Mouse (Mus musculus) erythroblast, embryonic 14.5 days (primary cell): ENCODE measurements around the gene Cacnb1. TPM values are rescaled to one million over a fixed set of nuclear protein-coding genes. Genes with fewer than 3 reads are reported as not detected.

ENCODE experiments used
- H3K27me3 ChIP-seq: 2 replicates; pipeline ENCODE4 v1.6.1; 2012; ENCODE audit warnings: inconsistent platforms; ENCODE audit not compliant: control insufficient read depth
- H3K36me3 ChIP-seq: 2 replicates; pipeline ENCODE4 v1.6.1; 2012; ENCODE audit warnings: mild to moderate bottlenecking, inconsistent platforms; ENCODE audit not compliant: control insufficient read depth
- H3K4me1 ChIP-seq: 2 replicates; pipeline ENCODE4 v1.6.1; 2012; ENCODE audit warnings: inconsistent platforms; ENCODE audit not compliant: control insufficient read depth
- H3K4me3 ChIP-seq: replicated peaks from 2 replicates; pipeline ENCODE3; 2012; ENCODE audit warnings: moderate library complexity, mild to moderate bottlenecking, inconsistent platforms
- H3K9me3 ChIP-seq: 2 replicates; pipeline ENCODE4 v1.6.1; 2012; ENCODE audit warnings: low read length, inconsistent platforms, mixed read lengths; ENCODE audit not compliant: control insufficient read depth
- GATA1 ChIP-seq: IDR thresholded peaks from 2 replicates; pipeline ENCODE4 v1.6.1; 2012; ENCODE audit warnings: low read length, inconsistent platforms, mixed read lengths
- TAL1 ChIP-seq: IDR thresholded peaks from 3 replicates; pipeline ENCODE4 v1.6.1; 2012; ENCODE audit warnings: low read length, inconsistent platforms, mixed read lengths
- polyA plus RNA-seq: library from polyadenylated mRNA; stranded (reverse); fragments of >175 nt; gene quantifications from 2 replicates; pipeline ENCODE4 v1.2.3, GENCODE M21; 2012

The Cacnb1 gene
- polyA plus RNA-seq, 1 experiment, result 0.03 TPM

GRCm38 (mm10) chr11:98052989-98053834, 30.4 kb upstream of the Cacnb1 start, which contains the start of gene Stac2:
TSS of gene Stac2 (minus strand) at chr11:98053462.
- Histone ChIP-seq H3K4me1 (no peaks in the 10 kb centered on the region), H3K9me3 (peaks cover 4% of the 10 kb centered on the region; the same call in 1 of the 2 replicates), H3K4me3 (no peak within 1 kb of the TSS), H3K36me3 (no peaks in the 10 kb centered on the region), H3K27me3 (peaks cover 79% of the 10 kb centered on the region)
- TF ChIP-seq GATA1, result no peak
- no peak for TF ChIP-seq TAL1

- Histone ChIP-seq H3K9me3 (peaks cover 4% of the 10 kb centered on the region; the same call in 1 of the 2 replicates), H3K4me3 (no peak overlapping the region), H3K36me3 (no peaks in the 10 kb centered on the region), H3K4me1 (no peaks in the 10 kb centered on the region), H3K27me3 (peaks cover 80% of the 10 kb centered on the region)
- no peak for TF ChIP-seq TAL1
- no peak for TF ChIP-seq GATA1
These were observed 29.5 kb upstream of the Cacnb1 start for GRCm38 (mm10) chr11:98052129-98052988.

- Histone ChIP-seq H3K27me3 (peaks cover 76% of the 10 kb centered on the region), H3K36me3 (no peaks in the 10 kb centered on the region), H3K4me3 (no peak overlapping the region), H3K9me3 (peaks cover 4% of the 10 kb centered on the region; the same call in 1 of the 2 replicates), H3K4me1 (no peaks in the 10 kb centered on the region)
- TF ChIP-seq GATA1 (no peak), TAL1 (no peak)
These were observed 28.8 kb upstream of the Cacnb1 start for GRCm38 (mm10) chr11:98051611-98052128.

- Histone ChIP-seq H3K36me3 (no peaks in the 10 kb centered on the region), H3K27me3 (peaks cover 76% of the 10 kb centered on the region), H3K4me1 (no peaks in the 10 kb centered on the region), H3K9me3 (peaks cover 4% of the 10 kb centered on the region; the same call in 1 of the 2 replicates), H3K4me3 (no peak overlapping the region)
- TF ChIP-seq TAL1, result no peak
- TF ChIP-seq GATA1, result no peak
These were observed 28.1 kb upstream of the Cacnb1 start for GRCm38 (mm10) chr11:98050940-98051339.

- Histone ChIP-seq H3K4me1 (no peaks in the 10 kb centered on the region), H3K4me3 (no peak overlapping the region), H3K36me3 (no peaks in the 10 kb centered on the region), H3K9me3 (peaks cover 4% of the 10 kb centered on the region; the same call in 1 of the 2 replicates), H3K27me3 (peaks cover 74% of the 10 kb centered on the region)
- TF ChIP-seq TAL1 (no peak), GATA1 (no peak)
These were observed 27.6 kb upstream of the Cacnb1 start for GRCm38 (mm10) chr11:98050520-98050815.

- Histone ChIP-seq H3K9me3 (peaks cover 4% of the 10 kb centered on the region; the same call in 1 of the 2 replicates), H3K27me3 (peaks cover 68% of the 10 kb centered on the region), H3K4me1 (no peaks in the 10 kb centered on the region), H3K36me3 (no peaks in the 10 kb centered on the region), H3K4me3 (no peak overlapping the region)
- TF ChIP-seq GATA1, result no peak
- TF ChIP-seq TAL1, result no peak
These were observed 27.1 kb upstream of the Cacnb1 start for GRCm38 (mm10) chr11:98049672-98050519.

GRCm38 (mm10) chr11:98047745-98048144, 24.9 kb upstream of the Cacnb1 start:
- no peaks in the 10 kb centered on the region for H3K4me1 ChIP-seq
- TF ChIP-seq TAL1, result no peak
- no peak for TF ChIP-seq GATA1
- H3K4me3 ChIP-seq, result no peak overlapping the region
- peaks cover 49% of the 10 kb centered on the region for H3K27me3 ChIP-seq
- H3K9me3 ChIP-seq, result peaks cover 4% of the 10 kb centered on the region; the same call in 1 of the 2 replicates
- H3K36me3 ChIP-seq, result no peaks in the 10 kb centered on the region

- Histone ChIP-seq H3K36me3 (no peaks in the 10 kb centered on the region), H3K27me3 (peaks cover 36% of the 10 kb centered on the region), H3K9me3 (no peaks in the 10 kb centered on the region; the same call in 1 of the 2 replicates), H3K4me3 (no peak overlapping the region), H3K4me1 (no peaks in the 10 kb centered on the region)
- TF ChIP-seq TAL1 (no peak), GATA1 (no peak)
These were observed 23.6 kb upstream of the Cacnb1 start for GRCm38 (mm10) chr11:98046466-98046865.

GRCm38 (mm10) chr11:98045596-98045995, 22.8 kb upstream of the Cacnb1 start:
- Histone ChIP-seq H3K27me3 (peaks cover 27% of the 10 kb centered on the region), H3K4me3 (no peak overlapping the region), H3K9me3 (no peaks in the 10 kb centered on the region), H3K36me3 (no peaks in the 10 kb centered on the region), H3K4me1 (no peaks in the 10 kb centered on the region)
- TF ChIP-seq GATA1 (no peak), TAL1 (no peak)
